Mouse (Mus musculus) adipocyte (in vitro differentiated cells): Measurements from ENCODE around the gene Nags.

ENCODE experiments used
- DNase-seq: peaks from one replicate; pipeline ENCODE4 v3.0.0-alpha.2; 2016; ENCODE audit warnings: low spot score

Nags gene

GRCm38 (mm10) chr11:102145471-102146001, at the start of gene Nags:
TSS of gene Nags (plus strand) at chr11:102145513.
- DNase-seq = no peak

- DNase-seq = no peak
Measured at GRCm38 (mm10) chr11:102095676-102096075, 49.6 kb upstream of the Nags start.

GRCm38 (mm10) chr11:102096446-102096845, 48.9 kb upstream of the Nags start:
- DNase-seq = no peak

- DNase-seq = no peak
Measured at GRCm38 (mm10) chr11:102096887-102097391, 48.4 kb upstream of the Nags start.

- DNase-seq = no peak
Measured at GRCm38 (mm10) chr11:102101219-102101618, 44.1 kb upstream of the Nags start, which contains the start of gene Ppy. TSS of gene Ppy (minus strand) at chr11:102101319.

GRCm38 (mm10) chr11:102102485-102103258, 42.6 kb upstream of the Nags start:
- DNase-seq = peak; percentile 61

GRCm38 (mm10) chr11:102106911-102107310, 38.4 kb upstream of the Nags start:
- no peak for DNase-seq

GRCm38 (mm10) chr11:102107732-102108131, 37.6 kb upstream of the Nags start, which contains the start of gene Pyy:
TSS of gene Pyy (minus strand) at chr11:102107832.
- DNase-seq = no peak

GRCm38 (mm10) chr11:102111576-102111975, 33.7 kb upstream of the Nags start:
- no peak for DNase-seq

- DNase-seq = no peak
Measured at GRCm38 (mm10) chr11:102116241-102116640, 29.1 kb upstream of the Nags start.

- DNase-seq = no peak
Measured at GRCm38 (mm10) chr11:102117386-102117785, 27.9 kb upstream of the Nags start.

GRCm38 (mm10) chr11:102134516-102134915, 10.8 kb upstream of the Nags start:
- DNase-seq = no peak

- no peak for DNase-seq
Measured at GRCm38 (mm10) chr11:102137625-102138446, 7.5 kb upstream of the Nags start.

GRCm38 (mm10) chr11:102138447-102138740, 6.9 kb upstream of the Nags start:
- DNase-seq = peak; percentile 47

- peak; percentile 75 for DNase-seq
Measured at GRCm38 (mm10) chr11:102140508-102140907, 4.8 kb upstream of the Nags start.

GRCm38 (mm10) chr11:102142355-102142754, 3.0 kb upstream of the Nags start:
- DNase-seq = no peak

GRCm38 (mm10) chr11:102144957-102145470, 299 bp upstream of the Nags start:
- DNase-seq = no peak

GRCm38 (mm10) chr11:102146005-102146404, 692 bp downstream of the Nags start:
- DNase-seq = no peak

GRCm38 (mm10) chr11:102146531-102146930, 1.2 kb downstream of the Nags start:
- no peak for DNase-seq

- DNase-seq = no peak
Measured at GRCm38 (mm10) chr11:102147213-102147989, 2.1 kb downstream of the Nags start.

- peak; percentile 95 for DNase-seq
Measured at GRCm38 (mm10) chr11:102156039-102156785, 10.9 kb downstream of the Nags start, which contains the start of gene Tmem101. TSS of gene Tmem101 (minus strand) at chr11:102156404.
